Mouse (Mus musculus) spleen, postnatal 0 days (tissue): ENCODE data around the gene Zbtb4. TPM values are rescaled to one million over a fixed set of nuclear protein-coding genes. Genes with fewer than 3 reads are reported as not detected.

ENCODE experiments used
- polyA plus RNA-seq: library from polyadenylated mRNA; unstranded; fragments of >200 nt; fragmentation: Nextera tagmentation; extraction: Ambion mirVana; gene quantifications from 2 replicates; pipeline ENCODE4 v1.2.1, GENCODE M21; 2015

Gene Zbtb4
- 1.3 and 1.9 TPM in 2 replicates for polyA plus RNA-seq

GRCm38 (mm10) chr11:69765221-69766125, at the start of gene Zbtb4:
Gene Zbtb4, plus strand, starts transcription at chr11:69765912.

GRCm38 (mm10) chr11:69758478-69758970, 7.2 kb upstream of the Zbtb4 start, which contains the start of gene Polr2a:
Gene Polr2a, minus strand, starts transcription at chr11:69758637.

GRCm38 (mm10) chr11:69761868-69762267, 3.8 kb upstream of the Zbtb4 start, which contains the start of gene Slc35g3:
Gene Slc35g3, minus strand, starts transcription at chr11:69761968.

GRCm38 (mm10) chr11:69795168-69795982, 29.7 kb downstream of the Zbtb4 start, which contains the start of gene Chrnb1:
Gene Chrnb1, minus strand, starts transcription at chr11:69795943.

GRCm38 (mm10) chr11:69801379-69801977, 35.8 kb downstream of the Zbtb4 start, which contains the start of gene Fgf11:
Gene Fgf11, minus strand, starts transcription at chr11:69801857.

GRCm38 (mm10) chr11:69804972-69805909, 39.5 kb downstream of the Zbtb4 start, which contains the start of gene Tmem102:
Gene Tmem102, minus strand, starts transcription at chr11:69805624.

GRCm38 (mm10) chr11:69815155-69815554, 49.4 kb downstream of the Zbtb4 start, which contains the start of gene Gm39566:
Gene Gm39566, minus strand, starts transcription at chr11:69815298.

GRCm38 (mm10) chr11:69818365-69818764, 52.7 kb downstream of the Zbtb4 start, which contains the start of gene Spem2:
Gene Spem2, minus strand, starts transcription at chr11:69818465.

GRCm38 (mm10) chr11:69822080-69822479, 56.4 kb downstream of the Zbtb4 start, which contains the start of gene Spem1:
Gene Spem1, minus strand, starts transcription at chr11:69822180.

Other genes with a start within 250 kb of the Zbtb4 start
- gene Dnah2, start 216.8 kb upstream of the Zbtb4 start, polyA plus RNA-seq, result 0.06 and 0.21 TPM in 2 replicates
- 1.1 and 1.8 TPM in 2 replicates for gene Efnb3, start 205.7 kb upstream of the Zbtb4 start, polyA plus RNA-seq
- 19.3 and 21.3 TPM in 2 replicates for gene Wrap53, start 185.7 kb upstream of the Zbtb4 start, polyA plus RNA-seq
- gene Trp53, start 185.6 kb upstream of the Zbtb4 start, polyA plus RNA-seq, result 80.6 and 88.9 TPM in 2 replicates
- 20.4 and 20.8 TPM in 2 replicates for gene Atp1b2, start 160.0 kb upstream of the Zbtb4 start, polyA plus RNA-seq
- not detected in 2 replicates for gene Shbg, start 148.0 kb upstream of the Zbtb4 start, polyA plus RNA-seq
- 7.3 and 7.9 TPM in 2 replicates for gene Sat2, start 143.9 kb upstream of the Zbtb4 start, polyA plus RNA-seq
- 11.5 and 12.6 TPM in 2 replicates for gene Fxr2, start 132.9 kb upstream of the Zbtb4 start, polyA plus RNA-seq
- 0.19 and 0.25 TPM in 2 replicates for gene Sox15, start 110.6 kb upstream of the Zbtb4 start, polyA plus RNA-seq
- gene Mpdu1, start 103.3 kb upstream of the Zbtb4 start, polyA plus RNA-seq, result 44.5 and 46.1 TPM in 2 replicates
- gene Cd68, start 99.8 kb upstream of the Zbtb4 start, polyA plus RNA-seq, result 25.2 and 39.1 TPM in 2 replicates
- gene Eif4a1, start 93.5 kb upstream of the Zbtb4 start, polyA plus RNA-seq, result 272 and 275 TPM in 2 replicates
- 37.0 and 38.4 TPM in 2 replicates for gene Senp3, start 83.8 kb upstream of the Zbtb4 start, polyA plus RNA-seq
- gene Tnfsf13, start 80.1 kb upstream of the Zbtb4 start, polyA plus RNA-seq, result 0.64 and 0.78 TPM in 2 replicates
- gene Tnfsf12, start 70.1 kb upstream of the Zbtb4 start, polyA plus RNA-seq, result 4.4 and 5.2 TPM in 2 replicates
- 2.1 and 2.8 TPM in 2 replicates for gene Tnfsfm13, start 69.8 kb upstream of the Zbtb4 start, polyA plus RNA-seq
- 15.2 and 15.8 TPM in 2 replicates for gene Polr2a, start 7.3 kb upstream of the Zbtb4 start, polyA plus RNA-seq
- gene Slc35g3, start 3.9 kb upstream of the Zbtb4 start, polyA plus RNA-seq, result 0.07 and 0.08 TPM in 2 replicates
- 0.99 and 1.5 TPM in 2 replicates for gene Chrnb1, start 30.0 kb downstream of the Zbtb4 start, polyA plus RNA-seq
- gene Fgf11, start 35.9 kb downstream of the Zbtb4 start, polyA plus RNA-seq, result 0.33 and 0.36 TPM in 2 replicates
- 0.30 and 0.68 TPM in 2 replicates for gene Tmem102, start 39.7 kb downstream of the Zbtb4 start, polyA plus RNA-seq
- not detected in 2 replicates for gene Gm39566, start 49.4 kb downstream of the Zbtb4 start, polyA plus RNA-seq
- gene Spem2, start 52.6 kb downstream of the Zbtb4 start, polyA plus RNA-seq, result not detected in 2 replicates
- 0.12 TPM in 1 of 2 replicates, not detected in the other for gene Spem1, start 56.3 kb downstream of the Zbtb4 start, polyA plus RNA-seq
- gene Nlgn2, start 71.9 kb downstream of the Zbtb4 start, polyA plus RNA-seq, result 2.6 and 3.1 TPM in 2 replicates
- gene Tmem256, start 72.6 kb downstream of the Zbtb4 start, polyA plus RNA-seq, result 337 and 343 TPM in 2 replicates
- 45.7 and 56.8 TPM in 2 replicates for gene Plscr3, start 80.5 kb downstream of the Zbtb4 start, polyA plus RNA-seq
- 0.56 and 0.91 TPM in 2 replicates for gene Tnk1, start 92.8 kb downstream of the Zbtb4 start, polyA plus RNA-seq
- not detected in 2 replicates for gene Tmem95, start 112.1 kb downstream of the Zbtb4 start, polyA plus RNA-seq
- gene Kctd11, start 115.5 kb downstream of the Zbtb4 start, polyA plus RNA-seq, result 2.3 and 3.1 TPM in 2 replicates
- 15.3 and 21.3 TPM in 2 replicates for gene Acap1, start 129.6 kb downstream of the Zbtb4 start, polyA plus RNA-seq
- gene 2810408A11Rik, start 135.1 kb downstream of the Zbtb4 start, polyA plus RNA-seq, result 2.2 and 2.6 TPM in 2 replicates
- gene Neurl4, start 135.2 kb downstream of the Zbtb4 start, polyA plus RNA-seq, result 3.2 and 3.4 TPM in 2 replicates
- 104 and 116 TPM in 2 replicates for gene Gps2, start 148.0 kb downstream of the Zbtb4 start, polyA plus RNA-seq
- 1,453 and 1,558 TPM in 2 replicates for gene Eif5a, start 156.0 kb downstream of the Zbtb4 start, polyA plus RNA-seq
- 0.12 and 0.53 TPM in 2 replicates for gene Ybx2, start 169.9 kb downstream of the Zbtb4 start, polyA plus RNA-seq
- gene Slc2a4, start 182.3 kb downstream of the Zbtb4 start, polyA plus RNA-seq, result 19.1 and 22.0 TPM in 2 replicates
- 0.98 and 1.6 TPM in 2 replicates for gene Cldn7, start 198.9 kb downstream of the Zbtb4 start, polyA plus RNA-seq
- gene Ctdnep1, start 215.2 kb downstream of the Zbtb4 start, polyA plus RNA-seq, result 20.7 and 22.4 TPM in 2 replicates
- 69.4 and 73.0 TPM in 2 replicates for gene Elp5, start 216.6 kb downstream of the Zbtb4 start, polyA plus RNA-seq
- gene Gabarap, start 225.2 kb downstream of the Zbtb4 start, polyA plus RNA-seq, result 318 and 353 TPM in 2 replicates
- gene Phf23, start 229.9 kb downstream of the Zbtb4 start, polyA plus RNA-seq, result 26.6 and 35.9 TPM in 2 replicates
- gene Dvl2, start 234.7 kb downstream of the Zbtb4 start, polyA plus RNA-seq, result 6.9 and 10.2 TPM in 2 replicates
- gene Acadvl, start 249.5 kb downstream of the Zbtb4 start, polyA plus RNA-seq, result 58.3 and 59.1 TPM in 2 replicates